Mouse (Mus musculus): ENCODE data around the gene Itfg1. TPM values are rescaled to one million over a fixed set of nuclear protein-coding genes. Genes with fewer than 3 reads are reported as not detected.
A peak's percentile ranks its signal among the peaks of the same experiment; 100 is the strongest.
"Not testable (repeated sequence)": the region's sequence is repeated elsewhere in the genome, so short reads cannot be mapped to it uniquely, and the experiment has no call there.

The Itfg1 gene
- polyA plus RNA-seq, 1 experiment from 2014 or later = 171 TPM

- ATAC-seq = no peak
- 0 out of 2 replicates have a peak, but pooled peaks cover 3% of the 10 kb centered on the region for H3K4me1 ChIP-seq (replicated peaks; ENCODE audit: control insufficient read depth, insufficient read depth, low read length)
Observed at GRCm38 (mm10) chr8:85845887-85846286, 5.2 kb upstream of the Itfg1 start.

GRCm38 (mm10) chr8:85841489-85841795 is 721 bp upstream of the Itfg1 start:
- no peak for ATAC-seq
- H3K27ac ChIP-seq (ENCODE audit: low read length) = no peak overlapping the region
- H3K36me3 ChIP-seq (ENCODE audit: control insufficient read depth, insufficient read depth) = peaks cover 2% of the 10 kb centered on the region; the same call in 1 of the 2 replicates
- 15% methylated on average over 4 of the region's 4 CpGs for WGBS
- peaks cover 14% of the 10 kb centered on the region for H3K4me1 ChIP-seq (replicated peaks; ENCODE audit: control insufficient read depth, insufficient read depth, low read length)
- H3K9me3 ChIP-seq (ENCODE audit: control insufficient read depth, low read length) = no peaks in the 10 kb centered on the region
- H3K9ac ChIP-seq (replicated peaks; ENCODE audit: low read depth, low read length) = peak overlapping the region; percentile 98; the same call in 1 of the 2 replicates
- peak overlapping the region; percentile 90 for H3K4me3 ChIP-seq (replicated peaks; ENCODE audit: low read length)
- H3K27me3 ChIP-seq (replicated peaks; ENCODE audit: control insufficient read depth, insufficient read depth, low read length) = no peaks in the 10 kb centered on the region
- H3K4me2 ChIP-seq (ENCODE audit: low read length) = peak overlapping the region; percentile 70

More at GRCm38 (mm10) chr8:85845887-85846286, 5.2 kb upstream of the Itfg1 start:
- Histone ChIP-seq H3K27me3 (replicated peaks; ENCODE audit: control insufficient read depth, insufficient read depth, low read length) (no peaks in the 10 kb centered on the region), H3K36me3 (ENCODE audit: control insufficient read depth, insufficient read depth) (no peaks in the 10 kb centered on the region), H3K4me3 (replicated peaks; ENCODE audit: low read length) (no peak overlapping the region), H3K9ac (replicated peaks; ENCODE audit: low read depth, low read length) (no peak overlapping the region), H3K4me2 (ENCODE audit: low read length) (no peak overlapping the region), H3K27ac (ENCODE audit: low read length) (no peak overlapping the region), H3K9me3 (ENCODE audit: control insufficient read depth, low read length) (no peaks in the 10 kb centered on the region)

GRCm38 (mm10) chr8:85839916-85840656 is 635 bp downstream of the Itfg1 start:
- Histone ChIP-seq H3K27me3 (replicated peaks; ENCODE audit: control insufficient read depth, insufficient read depth, low read length) (no peaks in the 10 kb centered on the region), H3K4me3 (replicated peaks; ENCODE audit: low read length) (peak overlapping the region; percentile 90), H3K36me3 (ENCODE audit: control insufficient read depth, insufficient read depth) (peaks cover 6% of the 10 kb centered on the region; the same call in 1 of the 2 replicates), H3K9me3 (ENCODE audit: control insufficient read depth, low read length) (no peaks in the 10 kb centered on the region), H3K4me2 (ENCODE audit: low read length) (peak overlapping the region; percentile 70), H3K27ac (ENCODE audit: low read length) (peak overlapping the region; percentile 97), H3K9ac (replicated peaks; ENCODE audit: low read depth, low read length) (peak overlapping the region; percentile 98), H3K4me1 (replicated peaks; ENCODE audit: control insufficient read depth, insufficient read depth, low read length) (peaks cover 14% of the 10 kb centered on the region)
- WGBS = under 1% methylated on average over 21 of the region's 21 CpGs
- no peak for ATAC-seq

GRCm38 (mm10) chr8:85813621-85814020 is 27.1 kb downstream of the Itfg1 start:
- Histone ChIP-seq H3K4me1 (replicated peaks; ENCODE audit: control insufficient read depth, insufficient read depth, low read length) (no peaks in the 10 kb centered on the region), H3K9ac (replicated peaks; ENCODE audit: low read depth, low read length) (no peak overlapping the region), H3K27ac (ENCODE audit: low read length) (no peak overlapping the region), H3K4me2 (ENCODE audit: low read length) (no peak overlapping the region), H3K9me3 (ENCODE audit: control insufficient read depth, low read length) (no peaks in the 10 kb centered on the region), H3K4me3 (replicated peaks; ENCODE audit: low read length) (no peak overlapping the region), H3K36me3 (ENCODE audit: control insufficient read depth, insufficient read depth) (0 out of 2 replicates have a peak, but pooled peaks cover 2% of the 10 kb centered on the region), H3K27me3 (replicated peaks; ENCODE audit: control insufficient read depth, insufficient read depth, low read length) (no peaks in the 10 kb centered on the region)
- no peak for ATAC-seq

- WGBS = 91% methylated on average over 1 of the region's 1 CpGs
- Histone ChIP-seq H3K4me2 (ENCODE audit: low read length) (no peak overlapping the region), H3K27ac (ENCODE audit: low read length) (no peak overlapping the region), H3K36me3 (ENCODE audit: control insufficient read depth, insufficient read depth) (0 out of 2 replicates have a peak, but pooled peaks cover 2% of the 10 kb centered on the region), H3K4me3 (replicated peaks; ENCODE audit: low read length) (no peak overlapping the region), H3K9ac (replicated peaks; ENCODE audit: low read depth, low read length) (no peak overlapping the region), H3K27me3 (replicated peaks; ENCODE audit: control insufficient read depth, insufficient read depth, low read length) (no peaks in the 10 kb centered on the region), H3K4me1 (replicated peaks; ENCODE audit: control insufficient read depth, insufficient read depth, low read length) (no peaks in the 10 kb centered on the region), H3K9me3 (ENCODE audit: control insufficient read depth, low read length) (no peaks in the 10 kb centered on the region)
- ATAC-seq = no peak
Observed at GRCm38 (mm10) chr8:85801408-85801807, 39.3 kb downstream of the Itfg1 start.

- 0 out of 2 replicates have a peak, but pooled peaks cover 2% of the 10 kb centered on the region for H3K36me3 ChIP-seq (ENCODE audit: control insufficient read depth, insufficient read depth)
- no peaks in the 10 kb centered on the region for H3K9me3 ChIP-seq (ENCODE audit: control insufficient read depth, low read length)
- H3K4me2 ChIP-seq (ENCODE audit: low read length) = no peak overlapping the region
- 95% methylated on average over 1 of the region's 1 CpGs for WGBS
- no peaks in the 10 kb centered on the region for H3K4me1 ChIP-seq (replicated peaks; ENCODE audit: control insufficient read depth, insufficient read depth, low read length)
- no peak for ATAC-seq
- no peak overlapping the region for H3K4me3 ChIP-seq (replicated peaks; ENCODE audit: low read length)
- no peak overlapping the region for H3K27ac ChIP-seq (ENCODE audit: low read length)
- no peaks in the 10 kb centered on the region for H3K27me3 ChIP-seq (replicated peaks; ENCODE audit: control insufficient read depth, insufficient read depth, low read length)
- no peak overlapping the region for H3K9ac ChIP-seq (replicated peaks; ENCODE audit: low read depth, low read length)
Observed at GRCm38 (mm10) chr8:85800164-85800563, 40.6 kb downstream of the Itfg1 start.

GRCm38 (mm10) chr8:85796392-85796791 is 44.3 kb downstream of the Itfg1 start:
- H3K4me1 ChIP-seq (replicated peaks; ENCODE audit: control insufficient read depth, insufficient read depth, low read length); H3K27me3 ChIP-seq (replicated peaks; ENCODE audit: control insufficient read depth, insufficient read depth, low read length); H3K36me3 ChIP-seq (ENCODE audit: control insufficient read depth, insufficient read depth); H3K4me2 ChIP-seq (ENCODE audit: low read length); H3K9ac ChIP-seq (replicated peaks; ENCODE audit: low read depth, low read length); ATAC-seq; H3K9me3 ChIP-seq (ENCODE audit: control insufficient read depth, low read length); H3K4me3 ChIP-seq (replicated peaks; ENCODE audit: low read length); H3K27ac ChIP-seq (ENCODE audit: low read length): not testable (repeated sequence)
- WGBS = 100% methylated on average over 1 of the region's 1 CpGs

- H3K36me3 ChIP-seq (ENCODE audit: control insufficient read depth, insufficient read depth) = no peaks in the 10 kb centered on the region
- ATAC-seq = no peak
- no peak overlapping the region for H3K4me3 ChIP-seq (replicated peaks; ENCODE audit: low read length)
- H3K9me3 ChIP-seq (ENCODE audit: control insufficient read depth, low read length) = no peaks in the 10 kb centered on the region
- H3K4me2 ChIP-seq (ENCODE audit: low read length) = no peak overlapping the region
- H3K4me1 ChIP-seq (replicated peaks; ENCODE audit: control insufficient read depth, insufficient read depth, low read length) = no peaks in the 10 kb centered on the region
- no peak overlapping the region for H3K9ac ChIP-seq (replicated peaks; ENCODE audit: low read depth, low read length)
- no peaks in the 10 kb centered on the region for H3K27me3 ChIP-seq (replicated peaks; ENCODE audit: control insufficient read depth, insufficient read depth, low read length)
- H3K27ac ChIP-seq (ENCODE audit: low read length) = no peak overlapping the region
- WGBS = 92% methylated on average over 3 of the region's 3 CpGs
Observed at GRCm38 (mm10) chr8:85788341-85788740, 52.4 kb downstream of the Itfg1 start.

- no peak for ATAC-seq
- no peak overlapping the region for H3K9ac ChIP-seq (replicated peaks; ENCODE audit: low read depth, low read length)
- 97% methylated on average over 4 of the region's 4 CpGs for WGBS
- H3K27me3 ChIP-seq (replicated peaks; ENCODE audit: control insufficient read depth, insufficient read depth, low read length) = no peaks in the 10 kb centered on the region
- no peak overlapping the region for H3K4me2 ChIP-seq (ENCODE audit: low read length)
- no peak overlapping the region for H3K4me3 ChIP-seq (replicated peaks; ENCODE audit: low read length)
- no peak overlapping the region for H3K27ac ChIP-seq (ENCODE audit: low read length)
- no peaks in the 10 kb centered on the region for H3K36me3 ChIP-seq (ENCODE audit: control insufficient read depth, insufficient read depth)
- H3K9me3 ChIP-seq (ENCODE audit: control insufficient read depth, low read length) = no peaks in the 10 kb centered on the region
- H3K4me1 ChIP-seq (replicated peaks; ENCODE audit: control insufficient read depth, insufficient read depth, low read length) = no peaks in the 10 kb centered on the region
Observed at GRCm38 (mm10) chr8:85787909-85788308, 52.8 kb downstream of the Itfg1 start.
